Mouse (Mus musculus) adrenal gland, postnatal 4 days (tissue): ENCODE results near the gene Nlrp9c. TPM values are rescaled to one million over a fixed set of nuclear protein-coding genes. Genes with fewer than 3 reads are reported as not detected.
"Not testable (repeated sequence)": the region's sequence is repeated elsewhere in the genome, so short reads cannot be mapped to it uniquely, and the experiment has no call there.

Source experiments
- DNase-seq, 2 experiments: peaks; one replicate each; pipeline ENCODE4 v3.0.0; 2021 to 2022; ENCODE audit warnings: low spot score in 2 of 2, mixed read lengths in 2 of 2
- long read RNA-seq, 2 experiments: library from polyadenylated mRNA; stranded (forward); transcript quantifications; one replicate each; pipeline ENCODE4 v2.0.0; 2021
- total RNA-seq, 2 experiments: library from RNA; stranded (reverse); gene quantifications; 2 replicates each; pipeline ENCODE4 v1.2.3; 2021

Nlrp9c gene
- total RNA-seq = not detected
- long read RNA-seq, experiment 1 = 0 reads
- long read RNA-seq, experiment 2 = 0 reads

DNA sequence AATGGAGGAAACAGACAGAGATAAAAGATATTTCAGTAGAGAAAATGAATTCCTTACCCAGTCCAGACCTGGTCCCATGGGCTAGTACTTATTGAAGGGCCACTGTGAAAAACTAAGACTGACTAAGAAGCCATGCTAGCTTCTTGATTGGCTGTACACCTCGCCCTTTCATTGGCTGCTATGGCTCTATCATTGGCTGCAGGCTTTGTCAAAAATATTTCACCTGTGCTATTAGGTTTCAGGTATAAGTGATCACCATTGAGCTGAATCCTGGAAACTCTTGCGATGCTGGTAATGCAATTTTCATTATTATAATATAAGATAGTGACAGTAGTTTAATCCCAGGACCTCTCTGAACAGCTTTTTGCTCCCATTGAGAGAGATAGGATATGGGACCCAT, at the start of gene Nlrp9c:
Gene Nlrp9c (minus strand): TSS at position 101 of the 400 bp plus-strand sequence.
- not testable (repeated sequence) for DNase-seq

DNA sequence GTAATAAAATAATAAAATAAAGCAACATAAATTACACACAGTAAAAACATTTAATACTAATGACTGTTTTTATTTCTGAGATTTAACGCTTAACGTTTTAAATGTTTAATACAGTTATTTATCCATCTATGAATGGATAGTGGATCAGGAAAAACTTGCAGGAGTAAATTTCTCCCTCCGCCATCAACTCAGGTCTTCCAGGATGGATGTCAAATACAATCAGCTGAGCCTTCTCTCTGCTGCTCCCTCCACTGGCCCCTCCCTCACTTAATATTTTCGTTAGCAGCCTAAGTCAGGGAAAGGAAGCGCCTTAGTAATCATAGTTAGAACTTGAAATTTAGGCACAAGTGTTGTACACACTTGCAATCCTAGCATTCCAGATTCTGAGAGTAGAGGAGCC, 31.3 kb upstream of the Nlrp9c start, which contains the start of gene Nlrp4a:
Gene Nlrp4a (plus strand): TSS at position 301 of the 400 bp plus-strand sequence.
- DNase-seq = no peak

DNA sequence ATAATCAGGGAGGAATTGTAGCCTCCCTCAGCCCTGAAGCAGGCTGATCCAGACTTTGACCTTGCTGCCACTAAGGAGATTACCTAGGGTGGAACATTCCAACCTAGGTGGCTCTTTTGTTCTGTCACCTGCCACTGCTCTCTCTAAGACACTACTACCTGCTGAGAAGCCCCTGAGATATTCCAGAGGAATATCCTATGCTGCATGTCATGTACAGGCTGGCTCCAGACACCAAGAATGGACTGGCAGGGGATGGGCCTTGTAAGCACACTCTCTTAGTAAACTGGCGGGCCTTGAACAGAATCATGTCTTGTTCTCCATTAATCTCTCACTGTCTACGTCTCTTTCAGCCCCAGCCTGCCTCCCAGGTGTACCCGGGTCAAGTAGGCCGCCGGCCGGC, 11.7 kb downstream of the Nlrp9c start:
- DNase-seq = not testable (repeated sequence)

DNA sequence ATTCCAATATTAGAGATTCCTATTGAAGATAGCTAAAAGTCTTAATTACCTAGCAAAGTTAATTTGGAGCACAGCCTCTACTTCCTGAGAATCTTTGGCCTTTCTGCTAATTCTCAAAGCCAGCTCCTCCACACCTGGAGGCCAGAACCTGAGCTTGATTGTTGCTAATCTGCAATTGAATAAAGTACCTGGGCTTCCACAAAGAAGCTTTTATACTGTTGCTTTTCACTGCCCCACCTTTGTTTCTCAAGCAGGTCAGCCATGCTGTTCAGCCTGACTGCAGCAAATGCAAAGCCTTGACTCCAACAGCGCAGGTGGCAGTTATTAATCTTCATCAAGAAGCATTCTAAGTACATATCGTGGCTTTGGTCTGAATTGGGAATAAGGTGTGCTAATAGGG, 12.4 kb downstream of the Nlrp9c start:
- DNase-seq = not testable (repeated sequence)

DNA sequence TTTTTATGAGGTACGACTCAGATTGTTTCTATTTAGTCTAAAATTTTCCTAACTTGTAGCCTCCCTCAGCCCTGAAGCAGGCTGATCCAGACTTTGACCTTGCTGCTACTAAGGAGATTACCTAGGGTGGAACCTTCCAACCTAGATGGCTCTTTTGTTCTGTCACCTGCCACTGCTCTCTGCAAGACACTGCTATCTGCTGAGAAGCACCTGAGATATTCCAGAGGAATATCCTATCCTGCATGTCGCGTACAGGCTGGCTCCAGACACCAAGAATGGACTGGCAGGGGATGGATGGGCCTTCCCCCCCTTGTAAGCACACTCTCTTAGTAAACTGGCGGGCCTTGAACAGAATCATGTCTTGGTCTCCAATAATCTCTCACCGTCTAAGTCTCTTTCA, 16.8 kb downstream of the Nlrp9c start:
- DNase-seq = not testable (repeated sequence)

DNA sequence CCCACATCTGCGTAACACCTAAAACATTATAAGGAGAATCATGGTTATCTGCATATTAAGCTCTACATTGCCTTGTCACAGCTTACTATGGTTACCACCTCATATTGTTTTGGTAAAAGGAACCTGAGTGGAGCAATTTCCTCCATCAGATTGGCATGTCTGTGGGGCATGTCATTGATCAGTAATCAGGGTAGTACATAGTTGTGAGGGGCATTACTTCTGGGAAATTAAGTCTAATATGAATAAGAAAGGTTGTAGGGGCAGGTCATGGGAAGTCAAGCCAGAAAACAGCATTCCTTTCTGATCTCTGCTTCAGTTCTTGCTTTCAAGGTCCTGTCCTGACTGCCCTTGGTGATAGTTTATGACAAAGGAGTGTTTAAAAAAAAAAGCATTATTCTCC, 22.7 kb downstream of the Nlrp9c start:
- DNase-seq = no peak

DNA sequence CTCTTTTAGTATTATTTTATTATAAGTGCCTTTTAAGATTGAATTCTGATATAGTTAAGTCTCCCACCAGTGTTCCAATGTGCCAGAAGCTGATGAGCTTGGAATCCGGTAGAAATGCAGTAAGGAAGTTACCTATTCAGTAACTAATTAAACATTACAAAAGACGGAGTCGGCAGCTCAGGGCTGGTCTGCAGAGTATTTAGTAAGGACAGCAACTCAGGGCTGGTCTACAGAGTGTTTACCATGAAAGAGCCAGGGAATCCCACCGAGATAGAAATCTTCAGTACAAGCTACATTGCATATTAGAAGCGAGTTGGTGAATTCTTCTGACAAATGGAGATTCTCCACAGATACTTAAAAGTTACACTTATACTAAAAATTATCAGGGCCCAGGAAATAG, 30.3 kb downstream of the Nlrp9c start:
- not testable (repeated sequence) for DNase-seq

DNA sequence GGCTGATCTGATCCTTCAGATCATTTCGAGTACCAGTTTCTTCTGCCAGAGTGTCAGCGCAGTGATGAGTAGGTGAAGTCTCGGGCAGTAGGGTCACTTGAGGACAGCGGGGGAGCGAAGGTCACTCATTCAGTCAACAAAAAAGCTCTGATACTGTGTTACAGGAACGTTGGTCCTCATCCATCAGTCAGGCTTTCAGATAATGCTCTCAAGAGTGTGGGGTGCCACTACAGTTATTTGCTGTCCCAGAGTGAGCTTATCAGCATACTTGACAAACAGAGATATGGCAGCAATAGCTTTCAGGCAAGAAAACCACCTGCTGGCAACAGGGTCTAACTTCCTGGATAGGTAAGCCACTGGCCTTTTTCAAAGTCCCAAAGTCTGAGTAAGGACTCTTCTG, 46.8 kb downstream of the Nlrp9c start:
- DNase-seq = not testable (repeated sequence)

DNA sequence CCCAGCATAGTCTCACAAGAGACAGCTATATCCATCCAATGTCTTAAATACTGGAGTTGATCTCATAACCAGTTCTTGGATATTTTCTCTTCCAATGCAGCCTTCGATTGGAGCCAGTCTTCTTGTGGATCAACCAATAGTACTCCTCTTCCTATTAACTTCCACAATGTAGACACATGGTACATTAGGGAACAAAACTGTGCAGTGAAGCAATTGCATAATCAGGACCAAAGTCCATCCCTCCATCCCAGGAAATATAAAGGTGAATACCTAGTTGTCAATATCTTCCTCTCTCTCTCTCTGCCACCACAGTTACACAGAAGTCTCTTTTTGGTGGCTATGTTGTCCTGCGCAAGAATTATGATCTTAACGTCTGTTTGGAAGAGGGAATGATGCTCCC, 51.2 kb downstream of the Nlrp9c start:
- DNase-seq = not testable (repeated sequence)

DNA sequence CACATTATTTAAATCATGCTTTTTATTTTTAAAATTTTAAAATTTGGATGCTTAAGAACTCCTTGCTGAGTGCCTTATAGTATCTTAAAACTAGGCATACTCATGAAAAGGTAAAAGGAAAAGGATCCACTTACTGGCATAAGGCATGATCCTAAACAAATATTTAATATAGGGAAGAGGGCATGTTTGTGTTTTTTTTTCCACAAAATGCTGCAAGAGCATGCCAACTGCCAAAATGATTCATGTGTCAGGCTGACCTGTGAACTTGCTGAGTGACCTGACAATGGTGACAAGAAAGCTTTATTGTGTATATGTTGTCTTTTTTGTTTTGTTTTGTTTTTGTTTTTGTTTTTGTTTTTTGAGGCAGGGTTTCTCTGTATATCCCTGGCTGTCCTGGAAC, 53.3 kb downstream of the Nlrp9c start:
- not testable (repeated sequence) for DNase-seq

DNA sequence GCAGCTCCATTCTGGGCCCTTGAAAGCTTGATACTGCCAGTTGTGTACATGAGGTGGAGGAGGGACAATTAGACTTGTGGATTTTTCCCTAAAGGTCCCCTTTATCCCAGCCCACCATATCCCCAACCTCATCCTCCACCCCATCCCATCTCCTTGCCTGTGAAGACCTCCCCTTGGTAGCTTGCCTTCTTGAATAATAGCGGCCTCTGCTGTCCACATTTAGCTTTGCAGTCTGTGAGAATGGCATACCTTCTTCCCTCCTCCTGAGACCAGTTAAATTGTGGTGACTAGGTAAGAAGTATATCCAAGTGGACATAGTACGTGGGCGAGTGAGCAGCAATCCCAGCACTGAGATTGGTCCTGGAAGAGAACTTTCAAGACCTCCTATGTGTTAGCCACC, 83.1 kb downstream of the Nlrp9c start:
- DNase-seq = not testable (repeated sequence)

DNA sequence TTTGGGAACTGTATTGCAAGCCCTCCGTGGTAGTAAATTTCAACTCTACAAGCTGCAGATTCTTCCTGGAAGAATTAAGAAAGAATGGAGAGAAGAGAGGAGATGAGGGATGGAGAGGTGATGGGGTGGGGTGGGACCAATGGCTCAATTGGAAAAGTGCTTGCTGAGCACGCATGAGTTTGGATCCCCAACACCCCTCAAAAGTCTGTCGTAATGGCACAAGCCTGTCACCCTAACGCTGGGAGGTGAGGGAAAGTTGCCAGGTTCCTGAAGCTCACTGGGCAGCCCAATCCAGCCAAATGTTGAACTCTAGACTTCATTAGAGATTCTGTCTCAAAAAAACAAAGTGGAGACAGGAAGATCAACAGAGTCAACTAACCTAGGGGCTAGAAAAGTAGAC, 87.7 kb downstream of the Nlrp9c start:
- not testable (repeated sequence) for DNase-seq

DNA sequence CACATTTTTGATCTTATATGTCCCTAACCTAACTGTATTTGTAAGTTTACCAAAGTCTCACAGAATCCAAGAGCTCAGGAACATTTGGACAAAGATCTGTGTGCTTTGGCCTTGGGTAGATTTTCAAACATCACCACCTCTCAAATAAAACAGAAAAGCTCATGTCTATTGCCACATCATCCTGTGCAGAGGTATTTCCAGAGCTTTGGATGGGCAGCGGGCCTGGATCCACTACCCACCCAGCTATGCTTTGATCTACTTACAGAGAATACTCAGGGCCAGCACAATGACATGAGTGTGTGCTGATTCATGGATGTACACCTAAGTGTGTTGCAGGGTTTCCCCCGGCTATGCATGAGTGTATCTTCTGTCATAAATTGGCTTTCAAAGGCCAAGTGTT, 88.3 kb downstream of the Nlrp9c start:
- not testable (repeated sequence) for DNase-seq

DNA sequence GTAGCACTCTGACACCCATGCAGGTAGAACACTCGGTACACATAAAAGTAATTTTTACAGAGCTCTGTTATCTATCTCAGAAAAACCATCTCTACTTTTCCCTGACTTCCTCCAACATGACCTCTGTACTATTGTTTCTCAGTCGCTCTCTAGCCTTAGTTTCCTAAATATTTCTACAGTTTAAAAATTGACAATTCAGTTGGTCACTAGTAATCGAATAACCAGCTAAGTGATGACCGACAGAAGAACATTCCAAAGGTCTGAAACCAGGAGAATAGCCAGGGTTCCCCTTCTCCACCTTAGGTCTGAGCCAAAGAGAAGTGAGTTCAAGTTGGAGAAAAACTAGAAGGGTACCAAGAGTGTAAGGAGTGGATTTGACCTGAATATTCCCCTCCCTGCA, 91.7 kb downstream of the Nlrp9c start:
- not testable (repeated sequence) for DNase-seq

DNA sequence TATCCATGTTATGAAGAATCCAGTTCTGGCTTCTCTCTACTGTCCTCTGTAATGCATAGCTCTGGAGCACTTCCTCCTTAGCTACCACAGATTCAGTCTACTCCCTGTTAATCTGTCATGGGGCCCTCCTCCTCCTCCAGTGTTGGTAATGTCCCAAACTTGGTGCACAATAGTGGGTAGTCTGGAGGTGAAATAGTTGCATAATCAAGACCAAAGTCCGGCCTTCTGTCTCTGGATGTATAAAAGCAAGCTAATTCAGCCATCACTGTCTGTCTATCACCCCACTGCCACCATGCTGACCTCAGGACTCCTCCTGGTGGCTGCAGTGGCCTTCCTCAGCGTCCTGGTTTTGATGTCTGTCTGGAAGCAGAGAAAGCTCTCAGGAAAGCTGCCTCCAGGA, 96.6 kb downstream of the Nlrp9c start, which contains the start of gene Cyp2a4:
Gene Cyp2a4 (plus strand): TSS at position 244 of the 400 bp plus-strand sequence.
- DNase-seq = not testable (repeated sequence)

DNA sequence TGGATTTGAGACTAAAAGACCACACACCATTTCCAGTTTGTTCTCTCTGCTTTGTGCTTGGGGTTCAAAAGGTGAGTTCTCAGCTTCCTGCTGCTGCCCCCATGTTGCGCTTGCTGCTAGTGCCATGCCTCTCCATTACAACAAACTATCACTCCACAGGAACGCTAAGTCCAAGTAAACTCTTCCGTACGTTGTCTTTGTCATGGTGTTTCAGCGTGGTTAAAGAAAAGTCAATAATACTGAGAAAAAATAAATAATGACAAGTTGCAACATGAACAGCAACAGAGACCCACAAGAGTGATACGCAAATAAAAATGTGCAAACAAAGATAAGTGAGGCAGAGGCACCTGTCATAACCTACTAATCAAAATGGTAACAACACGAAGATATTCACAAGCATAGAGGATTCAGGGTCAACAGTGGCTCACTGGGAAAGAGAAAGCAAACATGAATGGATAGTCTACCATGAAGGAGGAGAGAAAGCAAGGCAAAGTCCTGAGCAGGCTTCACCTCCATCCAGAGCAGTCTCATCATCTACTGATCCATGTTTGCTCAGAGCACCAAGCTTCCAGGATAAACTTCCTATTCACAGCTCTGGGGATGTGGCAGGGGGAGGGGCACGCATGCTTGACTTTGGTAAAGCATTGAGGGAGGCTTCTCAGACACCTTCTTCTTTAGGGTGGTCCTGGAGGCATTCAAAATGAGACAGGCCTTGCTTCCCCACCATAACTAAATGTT, 99.9 kb downstream of the Nlrp9c start:
- DNase-seq = not testable (repeated sequence)

Other genes with a start within 250 kb of the Nlrp9c start
- 10 to 100 TPM in 1 of 2 experiments, under 1 TPM in 1; 0.81 to 15.3 TPM for gene Cyp2b9, start 230.3 kb downstream of the Nlrp9c start, total RNA-seq
- gene Vmn1r184, start 143.4 kb downstream of the Nlrp9c start, total RNA-seq = not detected
- gene Cyp2a4, start 96.5 kb downstream of the Nlrp9c start, total RNA-seq = under 1 TPM in 1 of 2 experiments, not detected in 1; 0.45 TPM
- gene Nlrp4a, start 31.4 kb upstream of the Nlrp9c start, total RNA-seq = not detected
- gene Nlrp9a, start 131.3 kb upstream of the Nlrp9c start, total RNA-seq = not detected
- gene Vmn1r185, start 214.8 kb upstream of the Nlrp9c start, total RNA-seq = not detected